Mouse (Mus musculus) small intestine, adult 2 months (tissue): ENCODE data around the gene Prkg2. TPM values are rescaled to one million over a fixed set of nuclear protein-coding genes. Genes with fewer than 3 reads are reported as not detected.

Experiments
- H3K27ac ChIP-seq: fragments of 200-500 bp; 2 replicates; pipeline ENCODE4 v1.5.1; 2012; ENCODE audit warnings: low read depth, low read length, control low read depth, inconsistent platforms; ENCODE audit not compliant: insufficient read depth
- H3K27me3 ChIP-seq: fragments of 200-500 bp; 2 replicates; pipeline ENCODE4 v1.6.1; 2012; ENCODE audit warnings: mild to moderate bottlenecking, moderate library complexity, low read length, inconsistent platforms; ENCODE audit not compliant: control insufficient read depth, insufficient read depth
- H3K36me3 ChIP-seq: fragments of 200-500 bp; 2 replicates; pipeline ENCODE4 v1.6.1; 2012; ENCODE audit warnings: mild to moderate bottlenecking, low read length, control low read depth, inconsistent platforms; ENCODE audit not compliant: control insufficient read depth, insufficient read depth
- H3K4me1 ChIP-seq: fragments of 200-500 bp; 2 replicates; pipeline ENCODE4 v1.6.1; 2012; ENCODE audit warnings: low read length, inconsistent platforms, mixed read lengths; ENCODE audit not compliant: control insufficient read depth, insufficient read depth, insufficient read length
- H3K4me3 ChIP-seq: fragments of 200-500 bp; 2 replicates; pipeline ENCODE4 v1.5.1; 2012; ENCODE audit warnings: low read depth, mild to moderate bottlenecking, control low read depth, inconsistent platforms, low read length, moderate library complexity
- CTCF ChIP-seq: fragments of 200-500 bp; IDR thresholded peaks from 2 replicates; pipeline ENCODE4 v1.5.1; 2012; ENCODE audit warnings: low read depth, mild to moderate bottlenecking, control low read depth, inconsistent platforms, low read length, moderate library complexity, mixed read lengths; ENCODE audit not compliant: insufficient replicate concordance, insufficient read length; ENCODE audit errors: extremely low read depth
- POLR2A ChIP-seq: fragments of 200-500 bp; IDR thresholded peaks from 2 replicates; pipeline ENCODE4 v1.6.1; 2012; ENCODE audit warnings: low read depth, mild to moderate bottlenecking, control low read depth, inconsistent platforms, low read length, moderate library complexity
- WGBS: fragments of 180-500 bp; shearing (Covaris S2); methylation state at CpG from one replicate; pipeline ENCODE4 v1.1.7; 2018; 5-methylcytosine and 5-hydroxymethylcytosine counted together
- polyA plus RNA-seq: library from polyadenylated mRNA; depleted of rRNA; stranded (reverse); fragments of >200 nt; gene quantifications from 2 replicates; pipeline ENCODE4 v1.2.3, GENCODE M21; 2012

The Prkg2 gene
- polyA plus RNA-seq, 1 experiment: 8.2 TPM

GRCm38 (mm10) chr5:98922921-98923320, 114.2 kb downstream of the Prkg2 start:
- H3K4me3 ChIP-seq: no peak overlapping the region
- no peak for TF ChIP-seq CTCF
- TF ChIP-seq POLR2A: no peak
- 87% methylated on average over 3 of the region's 3 CpGs for WGBS
- H3K36me3 ChIP-seq: no peaks in the 10 kb centered on the region
- no peak overlapping the region for H3K27ac ChIP-seq
- H3K4me1 ChIP-seq: peaks cover 5% of the 10 kb centered on the region
- H3K27me3 ChIP-seq: no peaks in the 10 kb centered on the region

- WGBS: 90% methylated on average over 1 of the region's 1 CpGs
- TF ChIP-seq POLR2A: no peak
- TF ChIP-seq CTCF: no peak
- Histone ChIP-seq H3K4me3 (no peak overlapping the region), H3K36me3 (no peaks in the 10 kb centered on the region), H3K27ac (no peak overlapping the region), H3K27me3 (no peaks in the 10 kb centered on the region), H3K4me1 (peaks cover 5% of the 10 kb centered on the region)
These were observed 115.5 kb downstream of the Prkg2 start for GRCm38 (mm10) chr5:98921608-98922007.

- 65% methylated on average over 5 of the region's 5 CpGs for WGBS
These were observed 118.4 kb downstream of the Prkg2 start for GRCm38 (mm10) chr5:98918716-98919115.

GRCm38 (mm10) chr5:98902339-98902738, 134.8 kb downstream of the Prkg2 start:
- no peaks in the 10 kb centered on the region for H3K4me1 ChIP-seq
- no peaks in the 10 kb centered on the region for H3K27me3 ChIP-seq
- 58% methylated on average over 4 of the region's 4 CpGs for WGBS
- H3K4me3 ChIP-seq: no peak overlapping the region
- no peak overlapping the region for H3K27ac ChIP-seq
- no peaks in the 10 kb centered on the region for H3K36me3 ChIP-seq
- TF ChIP-seq POLR2A (no peak), CTCF (no peak)

More at GRCm38 (mm10) chr5:98918716-98919115, 118.4 kb downstream of the Prkg2 start:
- TF ChIP-seq CTCF (no peak), POLR2A (no peak)
- no peak overlapping the region for H3K4me3 ChIP-seq
- H3K36me3 ChIP-seq: no peaks in the 10 kb centered on the region
- H3K4me1 ChIP-seq: peaks cover 5% of the 10 kb centered on the region
- H3K27ac ChIP-seq: no peak overlapping the region
- no peaks in the 10 kb centered on the region for H3K27me3 ChIP-seq

- Histone ChIP-seq H3K27me3 (no peaks in the 10 kb centered on the region), H3K4me1 (no peaks in the 10 kb centered on the region), H3K4me3 (no peak overlapping the region), H3K36me3 (no peaks in the 10 kb centered on the region), H3K27ac (no peak overlapping the region)
- 70% methylated on average over 5 of the region's 5 CpGs for WGBS
- TF ChIP-seq CTCF (no peak), POLR2A (no peak)
These were observed 136.2 kb downstream of the Prkg2 start for GRCm38 (mm10) chr5:98900926-98901325.

- no peaks in the 10 kb centered on the region for H3K27me3 ChIP-seq
- no peaks in the 10 kb centered on the region for H3K4me1 ChIP-seq
- no peak overlapping the region for H3K27ac ChIP-seq
- H3K4me3 ChIP-seq: no peak overlapping the region
- no peak for TF ChIP-seq POLR2A
- no peak for TF ChIP-seq CTCF
- H3K36me3 ChIP-seq: no peaks in the 10 kb centered on the region
These were observed 139.2 kb downstream of the Prkg2 start for GRCm38 (mm10) chr5:98897946-98898345.

GRCm38 (mm10) chr5:98894281-98894680, 142.9 kb downstream of the Prkg2 start:
- TF ChIP-seq CTCF (no peak), POLR2A (no peak)
- Histone ChIP-seq H3K36me3 (no peaks in the 10 kb centered on the region), H3K4me3 (no peak overlapping the region), H3K27ac (no peak overlapping the region), H3K27me3 (no peaks in the 10 kb centered on the region), H3K4me1 (no peaks in the 10 kb centered on the region)
- 79% methylated on average over 3 of the region's 3 CpGs for WGBS
